Mouse (Mus musculus): ENCODE measurements around the gene Sfxn5. TPM values are rescaled to one million over a fixed set of nuclear protein-coding genes. Genes with fewer than 3 reads are reported as not detected.

Gene Sfxn5
- total and polyA plus RNA-seq, 2 experiments from 2014 or later, result 76.1 to 135 TPM

DNA sequence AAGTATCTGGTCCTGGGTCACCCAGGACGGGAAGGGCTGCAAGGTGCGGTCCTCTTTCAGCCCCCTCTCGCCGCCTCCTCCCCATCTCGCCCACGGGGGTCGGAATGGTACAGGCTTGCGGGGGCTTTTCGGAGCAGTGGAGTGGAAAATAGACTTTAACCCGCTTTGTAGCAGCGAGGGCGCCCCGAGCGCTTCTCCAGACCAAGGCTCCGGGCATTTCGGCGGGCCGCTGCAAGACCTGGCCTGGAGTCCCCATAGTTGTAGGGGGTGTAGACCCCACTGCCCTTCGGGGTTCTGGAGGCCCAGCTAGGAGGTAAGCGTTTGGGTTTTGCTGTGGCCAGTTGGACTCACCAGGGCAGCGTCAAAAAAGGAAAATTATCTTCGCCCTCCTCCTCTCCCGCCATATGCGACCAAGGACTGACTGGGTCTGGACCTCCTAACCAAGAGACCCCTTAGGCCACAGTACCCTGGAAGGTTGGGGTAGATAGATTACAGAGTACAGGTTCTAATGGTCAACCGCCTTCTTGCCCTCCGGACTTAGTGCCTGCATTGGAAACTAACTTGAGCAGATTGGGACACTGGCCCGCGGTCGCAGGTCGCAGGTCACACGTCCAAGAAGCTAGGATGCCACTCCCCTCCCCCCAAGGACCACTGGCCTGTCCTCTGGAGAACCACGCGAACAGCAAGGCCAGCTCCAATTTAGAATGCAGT, 147.0 kb downstream of the Sfxn5 start:
- ATAC-seq (ENCODE audit: low FRiP score) (no peak), DNase-seq (ENCODE audit: low spot score) (no peak)
- H3K36me3 ChIP-seq (ENCODE audit: insufficient read depth, low read length), result no peaks in the 10 kb centered on the region
- H3K4me2 ChIP-seq (ENCODE audit: low read depth, low read length, poor library complexity, severe bottlenecking), result no peak overlapping the region
- H3K27ac ChIP-seq (ENCODE audit: low read depth, low read length), result no peak overlapping the region
- no peak for TF ChIP-seq CTCF (IDR thresholded peaks at IDR 0.05)
- H3K9me3 ChIP-seq (ENCODE audit: low read length), result no peaks in the 10 kb centered on the region
- H3K27me3 ChIP-seq (ENCODE audit: insufficient read depth, low read length), result peaks cover 38% of the 10 kb centered on the region
- 2% methylated on average over 33 of the region's 33 CpGs for WGBS
- H3K4me1 ChIP-seq (ENCODE audit: insufficient read depth, low read length), result 0 out of 2 replicates have a peak, but pooled peaks cover 4% of the 10 kb centered on the region
- no peak overlapping the region for H3K4me3 ChIP-seq (ENCODE audit: low read depth, low read length)
- no peak overlapping the region for H3K9ac ChIP-seq (replicated peaks; ENCODE audit: low read length, poor library complexity, severe bottlenecking)

DNA sequence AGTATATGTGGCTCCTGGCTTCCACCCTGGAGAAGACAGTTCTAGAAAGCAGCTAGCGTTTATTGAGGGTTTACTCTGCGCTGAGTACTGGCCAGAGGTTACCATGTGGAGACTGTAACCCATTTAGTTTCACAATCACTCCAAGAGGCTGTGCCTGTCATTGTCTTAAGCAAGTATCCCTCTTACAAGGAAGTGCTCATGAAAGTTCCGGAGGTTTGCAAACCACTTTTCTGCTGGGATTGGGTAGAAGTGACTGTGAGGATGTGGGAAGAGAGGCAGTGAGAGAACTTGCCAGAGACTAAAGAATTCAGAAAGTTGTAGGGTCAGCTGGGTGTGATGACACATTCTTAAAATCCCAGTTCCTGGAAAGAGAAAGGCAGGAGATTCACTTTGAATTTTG, 149.3 kb downstream of the Sfxn5 start:
- Histone ChIP-seq H3K9ac (replicated peaks; ENCODE audit: low read length, poor library complexity, severe bottlenecking) (no peak overlapping the region), H3K4me3 (ENCODE audit: low read depth, low read length) (no peak overlapping the region), H3K4me2 (ENCODE audit: low read depth, low read length, poor library complexity, severe bottlenecking) (no peak overlapping the region), H3K27ac (ENCODE audit: low read depth, low read length) (no peak overlapping the region), H3K36me3 (ENCODE audit: insufficient read depth, low read length) (no peaks in the 10 kb centered on the region), H3K9me3 (ENCODE audit: low read length) (no peaks in the 10 kb centered on the region), H3K4me1 (ENCODE audit: insufficient read depth, low read length) (0 out of 2 replicates have a peak, but pooled peaks cover 4% of the 10 kb centered on the region), H3K27me3 (ENCODE audit: insufficient read depth, low read length) (peaks cover 30% of the 10 kb centered on the region)
- TF ChIP-seq CTCF (IDR thresholded peaks at IDR 0.05), result no peak
- ATAC-seq (ENCODE audit: low FRiP score) (no peak), DNase-seq (ENCODE audit: low spot score) (no peak)
- 65% methylated on average over 3 of the region's 3 CpGs for WGBS

DNA sequence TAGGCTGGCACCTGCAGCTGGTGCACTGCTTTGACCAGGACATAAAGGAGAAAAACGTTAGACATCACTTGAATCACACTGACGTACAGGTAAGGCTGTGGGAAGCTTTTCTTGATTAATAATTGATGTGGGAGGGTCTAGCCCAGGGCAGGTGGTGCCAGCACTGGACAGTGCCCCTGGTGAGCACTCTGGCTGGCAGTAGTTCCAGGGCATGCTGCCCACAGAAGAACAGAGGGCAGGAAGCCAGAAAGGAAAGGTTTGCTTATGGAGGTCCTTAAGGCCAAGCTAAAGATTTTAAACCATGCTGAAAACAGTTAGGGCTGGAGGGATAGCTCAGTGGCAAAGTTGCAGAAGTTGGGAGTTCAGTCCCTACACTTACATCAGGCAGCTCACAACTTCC, 153.2 kb downstream of the Sfxn5 start:
- no peak overlapping the region for H3K4me2 ChIP-seq (ENCODE audit: low read depth, low read length, poor library complexity, severe bottlenecking)
- H3K4me1 ChIP-seq (ENCODE audit: insufficient read depth, low read length), result no peaks in the 10 kb centered on the region
- DNase-seq (ENCODE audit: low spot score), result no peak
- no peak overlapping the region for H3K4me3 ChIP-seq (ENCODE audit: low read depth, low read length)
- H3K9me3 ChIP-seq (ENCODE audit: low read length), result no peaks in the 10 kb centered on the region
- WGBS, result 71% methylated on average over 2 of the region's 2 CpGs
- no peaks in the 10 kb centered on the region for H3K36me3 ChIP-seq (ENCODE audit: insufficient read depth, low read length)
- H3K27ac ChIP-seq (ENCODE audit: low read depth, low read length), result no peak overlapping the region
- ATAC-seq (ENCODE audit: low FRiP score), result no peak
- peaks cover 3% of the 10 kb centered on the region; the same call in 1 of the 2 replicates for H3K27me3 ChIP-seq (ENCODE audit: insufficient read depth, low read length)
- no peak overlapping the region for H3K9ac ChIP-seq (replicated peaks; ENCODE audit: low read length, poor library complexity, severe bottlenecking)
- TF ChIP-seq CTCF (IDR thresholded peaks at IDR 0.05), result no peak

DNA sequence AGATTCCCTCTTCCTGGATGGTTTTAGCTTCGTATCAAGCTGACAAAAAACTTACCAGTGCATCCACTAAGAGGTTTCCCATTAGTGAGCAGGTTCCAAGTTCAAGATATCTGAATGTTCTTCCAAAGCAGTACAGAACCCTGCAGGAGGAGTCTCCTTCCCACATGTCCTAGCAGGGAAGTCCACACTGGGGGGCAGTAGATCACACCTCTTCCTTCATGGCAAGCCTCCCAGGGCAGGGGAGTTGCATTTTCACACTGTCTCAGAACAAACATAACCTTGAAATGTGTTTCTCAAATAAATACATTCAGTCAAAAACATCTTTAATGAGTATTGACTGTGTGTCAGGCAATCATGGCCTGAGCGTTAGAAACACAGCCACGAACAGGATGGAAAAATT, 153.7 kb downstream of the Sfxn5 start:
- Histone ChIP-seq H3K36me3 (ENCODE audit: insufficient read depth, low read length) (no peaks in the 10 kb centered on the region), H3K4me3 (ENCODE audit: low read depth, low read length) (no peak overlapping the region), H3K4me2 (ENCODE audit: low read depth, low read length, poor library complexity, severe bottlenecking) (no peak overlapping the region), H3K27me3 (ENCODE audit: insufficient read depth, low read length) (peaks cover 2% of the 10 kb centered on the region; the same call in 1 of the 2 replicates), H3K27ac (ENCODE audit: low read depth, low read length) (no peak overlapping the region), H3K4me1 (ENCODE audit: insufficient read depth, low read length) (no peaks in the 10 kb centered on the region), H3K9me3 (ENCODE audit: low read length) (no peaks in the 10 kb centered on the region), H3K9ac (replicated peaks; ENCODE audit: low read length, poor library complexity, severe bottlenecking) (no peak overlapping the region)
- DNase-seq (ENCODE audit: low spot score), result no peak
- no peak for ATAC-seq (ENCODE audit: low FRiP score)
- TF ChIP-seq CTCF (IDR thresholded peaks at IDR 0.05), result peak; percentile 32
- 78% methylated on average over 3 of the region's 3 CpGs for WGBS

DNA sequence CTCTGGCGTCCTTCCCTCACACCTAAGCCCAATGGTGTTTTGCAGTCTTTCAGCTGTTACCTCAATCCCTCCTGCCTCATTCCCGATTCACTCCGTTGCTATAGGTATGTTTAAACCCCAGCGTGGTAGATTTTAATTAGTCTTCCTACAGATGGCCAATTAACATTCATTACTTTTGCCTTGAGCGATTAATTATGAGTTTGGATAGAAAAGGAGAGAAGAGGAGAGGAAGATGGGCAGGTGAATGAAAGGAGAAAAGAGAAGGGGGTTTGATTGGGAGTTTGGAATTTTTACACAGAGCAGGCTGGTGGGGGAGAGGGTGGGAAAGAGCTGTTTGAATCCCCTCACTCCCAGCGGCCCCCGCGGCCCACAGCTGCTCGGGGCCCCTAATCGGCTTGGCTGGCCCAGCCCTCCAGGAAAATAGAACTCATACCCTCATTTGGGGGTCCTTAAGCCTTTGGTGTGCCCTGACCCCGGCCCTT, 167.7 kb downstream of the Sfxn5 start:
- ATAC-seq (ENCODE audit: low FRiP score) (no peak), DNase-seq (ENCODE audit: low spot score) (peak; percentile 52)
- no peak overlapping the region for H3K9ac ChIP-seq (replicated peaks; ENCODE audit: low read length, poor library complexity, severe bottlenecking)
- H3K4me2 ChIP-seq (ENCODE audit: low read depth, low read length, poor library complexity, severe bottlenecking), result no peak overlapping the region
- no peaks in the 10 kb centered on the region for H3K36me3 ChIP-seq (ENCODE audit: insufficient read depth, low read length)
- no peaks in the 10 kb centered on the region for H3K9me3 ChIP-seq (ENCODE audit: low read length)
- WGBS, result 24% methylated on average over 11 of the region's 11 CpGs
- no peaks in the 10 kb centered on the region for H3K4me1 ChIP-seq (ENCODE audit: insufficient read depth, low read length)
- TF ChIP-seq CTCF (IDR thresholded peaks at IDR 0.05), result no peak
- H3K27me3 ChIP-seq (ENCODE audit: insufficient read depth, low read length), result no peaks in the 10 kb centered on the region; the same call in 1 of the 2 replicates
- H3K27ac ChIP-seq (ENCODE audit: low read depth, low read length), result no peak overlapping the region
- no peak overlapping the region for H3K4me3 ChIP-seq (ENCODE audit: low read depth, low read length)

Small RNAs within 50 kb of the gene (microRNA-seq; reads per million reads assigned to microRNA genes)
- not detected for gene Mir705 (ENCODE audit: borderline number of aligned reads)

Other genes starting within 250 kb of the Sfxn5 start
- gene Spr, start 195.7 kb downstream of the Sfxn5 start, total RNA-seq (2014; rRNA removed), result 29.0 and 32.5 TPM in 2 replicates
- gene Spr, start 195.7 kb downstream of the Sfxn5 start, polyA plus RNA-seq (2015; fragmentation: Nextera tagmentation; extraction: Ambion mirVana), result 28.4 and 32.9 TPM in 2 replicates
- 0.88 and 2.6 TPM in 2 replicates for gene Emx1, start 146.0 kb downstream of the Sfxn5 start, total RNA-seq (2014; rRNA removed)
- gene Emx1, start 146.0 kb downstream of the Sfxn5 start, polyA plus RNA-seq (2015; fragmentation: Nextera tagmentation; extraction: Ambion mirVana), result 0.58 and 0.64 TPM in 2 replicates
- gene Rab11fip5, start 41.2 kb upstream of the Sfxn5 start, total RNA-seq (2014; rRNA removed), result 52.9 and 65.5 TPM in 2 replicates
- gene Rab11fip5, start 41.2 kb upstream of the Sfxn5 start, polyA plus RNA-seq (2015; fragmentation: Nextera tagmentation; extraction: Ambion mirVana), result 24.3 and 27.2 TPM in 2 replicates
- not detected in 2 replicates for gene Noto, start 90.5 kb upstream of the Sfxn5 start, total RNA-seq (2014; rRNA removed)
- not detected in 2 replicates for gene Noto, start 90.5 kb upstream of the Sfxn5 start, polyA plus RNA-seq (2015; fragmentation: Nextera tagmentation; extraction: Ambion mirVana)
- gene Smyd5, start 98.6 kb upstream of the Sfxn5 start, total RNA-seq (2014; rRNA removed), result 66.6 and 71.4 TPM in 2 replicates
- gene Smyd5, start 98.6 kb upstream of the Sfxn5 start, polyA plus RNA-seq (2015; fragmentation: Nextera tagmentation; extraction: Ambion mirVana), result 65.6 and 66.5 TPM in 2 replicates
- gene Cct7, start 118.1 kb upstream of the Sfxn5 start, total RNA-seq (2014; rRNA removed), result 176 and 203 TPM in 2 replicates
- gene Cct7, start 118.1 kb upstream of the Sfxn5 start, polyA plus RNA-seq (2015; fragmentation: Nextera tagmentation; extraction: Ambion mirVana), result 502 and 505 TPM in 2 replicates
- gene Pradc1, start 118.5 kb upstream of the Sfxn5 start, total RNA-seq (2014; rRNA removed), result 8.6 and 9.7 TPM in 2 replicates
- 25.3 and 28.2 TPM in 2 replicates for gene Pradc1, start 118.5 kb upstream of the Sfxn5 start, polyA plus RNA-seq (2015; fragmentation: Nextera tagmentation; extraction: Ambion mirVana)
- 58.1 and 67.3 TPM in 2 replicates for gene Fbxo41, start 169.6 kb upstream of the Sfxn5 start, total RNA-seq (2014; rRNA removed)
- gene Fbxo41, start 169.6 kb upstream of the Sfxn5 start, polyA plus RNA-seq (2015; fragmentation: Nextera tagmentation; extraction: Ambion mirVana), result 12.1 and 13.3 TPM in 2 replicates
- 0.77 and 0.90 TPM in 2 replicates for gene Egr4, start 180.2 kb upstream of the Sfxn5 start, total RNA-seq (2014; rRNA removed)
- gene Egr4, start 180.2 kb upstream of the Sfxn5 start, polyA plus RNA-seq (2015; fragmentation: Nextera tagmentation; extraction: Ambion mirVana), result 0.12 and 0.19 TPM in 2 replicates

Measured in midbrain, postnatal 0 days (tissue).